Mouse (Mus musculus) kidney, adult 2 months (tissue): ENCODE results near the gene Fbxo42. TPM values are rescaled to one million over a fixed set of nuclear protein-coding genes. Genes with fewer than 3 reads are reported as not detected.
A peak's percentile ranks its signal among the peaks of the same experiment; 100 is the strongest.

Experiments
- DNase-seq: peaks from one replicate; pipeline ENCODE4 v3.0.0; 2021
- H3K27ac ChIP-seq: fragments of 200-500 bp; 2 replicates; pipeline ENCODE4 v1.5.1; 2012; ENCODE audit warnings: low read depth, low read length, control low read depth, inconsistent platforms; ENCODE audit not compliant: insufficient read depth
- H3K27me3 ChIP-seq: fragments of 200-500 bp; replicated peaks from 2 replicates; pipeline ENCODE4 v1.6.1; 2012; ENCODE audit warnings: mild to moderate bottlenecking, moderate library complexity, low read length, inconsistent platforms; ENCODE audit not compliant: control insufficient read depth, insufficient read depth
- H3K36me3 ChIP-seq: fragments of 200-500 bp; 2 replicates; pipeline ENCODE4 v1.6.1; 2012; ENCODE audit warnings: mild to moderate bottlenecking, moderate library complexity, low read length, inconsistent platforms; ENCODE audit not compliant: control insufficient read depth, insufficient read depth
- H3K4me1 ChIP-seq: fragments of 200-500 bp; 2 replicates; pipeline ENCODE4 v1.6.1; 2011; ENCODE audit warnings: low read length; ENCODE audit not compliant: control insufficient read depth, insufficient read depth
- H3K4me3 ChIP-seq: fragments of 200-500 bp; 2 replicates; pipeline ENCODE4 v1.5.1; 2011; ENCODE audit warnings: mild to moderate bottlenecking, low read depth, low read length, control low read depth; ENCODE audit not compliant: insufficient read depth
- CTCF ChIP-seq: fragments of 200-500 bp; conservative IDR thresholded peaks from 2 replicates; pipeline ENCODE4 v1.5.1; 2011; ENCODE audit warnings: low read depth, mild to moderate bottlenecking, control low read depth, low read length, moderate library complexity, mixed read lengths; ENCODE audit not compliant: insufficient read depth, insufficient read length
- POLR2A ChIP-seq: fragments of 200-500 bp; IDR thresholded peaks from one replicate; pipeline ENCODE4 v1.6.1; 2011; ENCODE audit warnings: low read depth, low read length, control low read depth
- WGBS: fragments of 180-500 bp; shearing (Covaris S2); methylation state at CpG from one replicate; pipeline ENCODE4 v1.1.7; 2018; 5-methylcytosine and 5-hydroxymethylcytosine counted together
- polyA plus RNA-seq: library from polyadenylated mRNA; depleted of rRNA; stranded (reverse); fragments of >200 nt; gene quantifications from 2 replicates; pipeline ENCODE4 v1.2.3, GENCODE M21; 2012

Fbxo42 gene
- polyA plus RNA-seq, 1 experiment = 11.7 TPM

GRCm38 (mm10) chr4:141191294-141191693 is 43.6 kb downstream of the Fbxo42 start:
- H3K4me3 ChIP-seq = no peak overlapping the region
- 92% methylated on average over 7 of the region's 7 CpGs for WGBS

GRCm38 (mm10) chr4:141194553-141194952 is 46.8 kb downstream of the Fbxo42 start:
- TF ChIP-seq CTCF (no peak), POLR2A (no peak)
- Histone ChIP-seq H3K27me3 (no peaks in the 10 kb centered on the region), H3K4me1 (no peaks in the 10 kb centered on the region), H3K36me3 (peaks cover 7% of the 10 kb centered on the region), H3K27ac (no peak overlapping the region), H3K4me3 (no peak overlapping the region)
- 93% methylated on average over 6 of the region's 6 CpGs for WGBS
- no peak for DNase-seq

More at GRCm38 (mm10) chr4:141191294-141191693, 43.6 kb downstream of the Fbxo42 start:
- Histone ChIP-seq H3K27ac (no peak overlapping the region), H3K27me3 (no peaks in the 10 kb centered on the region), H3K4me1 (peaks cover 12% of the 10 kb centered on the region), H3K36me3 (peaks cover 1% of the 10 kb centered on the region; the same call in 1 of the 2 replicates)
- DNase-seq = no peak
- TF ChIP-seq CTCF = no peak
- no peak for TF ChIP-seq POLR2A

GRCm38 (mm10) chr4:141196981-141197685 is 49.4 kb downstream of the Fbxo42 start:
- WGBS = 91% methylated on average over 13 of the region's 13 CpGs
- TF ChIP-seq POLR2A (no peak), CTCF (no peak)
- Histone ChIP-seq H3K27me3 (no peaks in the 10 kb centered on the region), H3K4me1 (no peaks in the 10 kb centered on the region), H3K4me3 (no peak overlapping the region), H3K27ac (no peak overlapping the region), H3K36me3 (peaks cover 7% of the 10 kb centered on the region)
- no peak for DNase-seq

GRCm38 (mm10) chr4:141197686-141198035 is 49.9 kb downstream of the Fbxo42 start:
- H3K27ac ChIP-seq = no peak overlapping the region
- H3K4me3 ChIP-seq = no peak overlapping the region
- H3K27me3 ChIP-seq = no peaks in the 10 kb centered on the region
- 98% methylated on average over 13 of the region's 13 CpGs for WGBS
- H3K36me3 ChIP-seq = peaks cover 7% of the 10 kb centered on the region
- no peak for TF ChIP-seq POLR2A
- TF ChIP-seq CTCF = no peak
- no peaks in the 10 kb centered on the region for H3K4me1 ChIP-seq
- DNase-seq = no peak

GRCm38 (mm10) chr4:141200906-141201305 is 53.2 kb downstream of the Fbxo42 start:
- Histone ChIP-seq H3K27me3 (no peaks in the 10 kb centered on the region), H3K36me3 (peaks cover 5% of the 10 kb centered on the region), H3K27ac (peak overlapping the region; percentile 56), H3K4me1 (no peaks in the 10 kb centered on the region), H3K4me3 (no peak overlapping the region)
- WGBS = 61% methylated on average over 11 of the region's 11 CpGs
- DNase-seq = peak; percentile 54
- 0 out of 2 replicates have a peak, but pooled peaks have one; percentile 13 for TF ChIP-seq CTCF
- no peak for TF ChIP-seq POLR2A

GRCm38 (mm10) chr4:141202192-141202591 is 54.5 kb downstream of the Fbxo42 start:
- no peak for DNase-seq
- H3K36me3 ChIP-seq = peaks cover 4% of the 10 kb centered on the region
- H3K4me3 ChIP-seq = no peak overlapping the region
- 82% methylated on average over 6 of the region's 6 CpGs for WGBS
- no peaks in the 10 kb centered on the region for H3K27me3 ChIP-seq
- TF ChIP-seq POLR2A (no peak), CTCF (no peak)
- H3K4me1 ChIP-seq = no peaks in the 10 kb centered on the region
- H3K27ac ChIP-seq = no peak overlapping the region

- no peak overlapping the region for H3K4me3 ChIP-seq
- TF ChIP-seq CTCF (0 out of 2 replicates have a peak, but pooled peaks have one; percentile 17), POLR2A (no peak)
- no peaks in the 10 kb centered on the region for H3K36me3 ChIP-seq
- H3K27me3 ChIP-seq = no peaks in the 10 kb centered on the region
- no peak overlapping the region for H3K27ac ChIP-seq
- DNase-seq = no peak
- 57% methylated on average over 4 of the region's 4 CpGs for whole genome bisulfite sequencing
- no peaks in the 10 kb centered on the region for H3K4me1 ChIP-seq
Measured at GRCm38 (mm10) chr4:141204580-141205061, 56.9 kb downstream of the Fbxo42 start.

GRCm38 (mm10) chr4:141207081-141207480 is 59.4 kb downstream of the Fbxo42 start:
- DNase-seq = peak; percentile 73
- no peak for TF ChIP-seq CTCF
- TF ChIP-seq POLR2A = no peak
- WGBS = 68% methylated on average over 5 of the region's 5 CpGs
- Histone ChIP-seq H3K36me3 (no peaks in the 10 kb centered on the region), H3K27me3 (no peaks in the 10 kb centered on the region), H3K4me3 (no peak overlapping the region), H3K27ac (no peak overlapping the region), H3K4me1 (no peaks in the 10 kb centered on the region)
